Mouse (Mus musculus): ENCODE measurements around the gene Triobp.

The Triobp gene

GRCm38 (mm10) chr15:78947657-78948056 lies at the start of gene Triobp:
TSS of gene Triobp (plus strand) at chr15:78947724.
- DNase-seq (ENCODE audit: low read depth, low spot score) = peak; percentile 82

GRCm38 (mm10) chr15:78898507-78899001 lies 49.0 kb upstream of the Triobp start:
- peak; percentile 70 for DNase-seq (ENCODE audit: low read depth, low spot score)

- DNase-seq (ENCODE audit: low read depth, low spot score) = no peak
Observed at GRCm38 (mm10) chr15:78899409-78899739, 48.1 kb upstream of the Triobp start, which contains the start of gene Gm49510. TSS of gene Gm49510 (plus strand) at chr15:78899667.

- DNase-seq (ENCODE audit: low read depth, low spot score) = peak; percentile 57
Observed at GRCm38 (mm10) chr15:78899740-78900584, 47.6 kb upstream of the Triobp start, which contains the start of gene Sh3bp1. TSS of gene Sh3bp1 (plus strand) at chr15:78899768.

- no peak for DNase-seq (ENCODE audit: low read depth, low spot score)
Observed at GRCm38 (mm10) chr15:78900585-78901421, 46.7 kb upstream of the Triobp start.

GRCm38 (mm10) chr15:78901422-78901789 lies 46.1 kb upstream of the Triobp start:
- DNase-seq (ENCODE audit: low read depth, low spot score) = no peak

- DNase-seq (ENCODE audit: low read depth, low spot score) = peak; percentile 80
Observed at GRCm38 (mm10) chr15:78903243-78903642, 44.3 kb upstream of the Triobp start.

GRCm38 (mm10) chr15:78908399-78908798 lies 39.1 kb upstream of the Triobp start:
- DNase-seq (ENCODE audit: low read depth, low spot score) = no peak

- DNase-seq (ENCODE audit: low read depth, low spot score) = no peak
Observed at GRCm38 (mm10) chr15:78908982-78909381, 38.5 kb upstream of the Triobp start.

- peak; percentile 66 for DNase-seq (ENCODE audit: low read depth, low spot score)
Observed at GRCm38 (mm10) chr15:78912040-78912439, 35.5 kb upstream of the Triobp start.

GRCm38 (mm10) chr15:78913632-78914090 lies 33.9 kb upstream of the Triobp start, which contains the start of gene Pdxp:
TSS of gene Pdxp (plus strand) at chr15:78913919.
- DNase-seq (ENCODE audit: low read depth, low spot score) = peak; percentile 98

GRCm38 (mm10) chr15:78914091-78914822 lies 33.3 kb upstream of the Triobp start:
- peak; percentile 66 for DNase-seq (ENCODE audit: low read depth, low spot score)

GRCm38 (mm10) chr15:78914823-78915659 lies 32.5 kb upstream of the Triobp start:
- no peak for DNase-seq (ENCODE audit: low read depth, low spot score)

- DNase-seq (ENCODE audit: low read depth, low spot score) = peak; percentile 92
Observed at GRCm38 (mm10) chr15:78915660-78916017, 31.9 kb upstream of the Triobp start.

GRCm38 (mm10) chr15:78916052-78916826 lies 31.3 kb upstream of the Triobp start:
- no peak for DNase-seq (ENCODE audit: low read depth, low spot score)

GRCm38 (mm10) chr15:78918126-78918525 lies 29.4 kb upstream of the Triobp start:
- no peak for DNase-seq (ENCODE audit: low read depth, low spot score)

- DNase-seq (ENCODE audit: low read depth, low spot score) = no peak
Observed at GRCm38 (mm10) chr15:78919914-78920313, 27.6 kb upstream of the Triobp start.

GRCm38 (mm10) chr15:78922700-78923099 lies 24.8 kb upstream of the Triobp start:
- DNase-seq (ENCODE audit: low read depth, low spot score) = no peak

- DNase-seq (ENCODE audit: low read depth, low spot score) = no peak
Observed at GRCm38 (mm10) chr15:78923585-78923984, 23.9 kb upstream of the Triobp start.

- peak; percentile 52 for DNase-seq (ENCODE audit: low read depth, low spot score)
Observed at GRCm38 (mm10) chr15:78925129-78925528, 22.4 kb upstream of the Triobp start.
